Mouse (Mus musculus): ENCODE measurements around the gene Cx3cl1.

The Cx3cl1 gene
- long read RNA-seq, experiment 1, transcript Cx3cl1-201 (3 exons, 3,315 nt): major isoform, 13 of 16 reads
- long read RNA-seq, experiment 1, partial matches to known transcripts: 0 of 16 reads
- long read RNA-seq, experiment 1, other reads (novel, unspliced or antisense): 3 of 16 reads
- long read RNA-seq, experiment 2, transcript Cx3cl1-201 (3 exons, 3,315 nt): major isoform, 6 of 16 reads
- long read RNA-seq, experiment 2, partial matches to known transcripts: 0 of 16 reads
- long read RNA-seq, experiment 2, other reads (novel, unspliced or antisense): 10 of 16 reads

- intact Hi-C loops (cut with DNase I): loop anchor here (5.0 kb wide), 2 partner anchors 35 to 65 kb away; no protein-coding TSS in a partner anchor
These were observed at the start of gene Cx3cl1 for GRCm38 (mm10) chr8:94771941-94772670. TSS of gene Cx3cl1 (plus strand) at chr8:94772009.

GRCm38 (mm10) chr8:94725998-94726397 is 45.8 kb upstream of the Cx3cl1 start:
- intact Hi-C loops (cut with DNase I): no loop called here

GRCm38 (mm10) chr8:94729301-94729700 is 42.5 kb upstream of the Cx3cl1 start:
- intact Hi-C loops (cut with DNase I): no loop called here

- intact Hi-C loops (cut with DNase I): no loop called here
These were observed 37.9 kb upstream of the Cx3cl1 start for GRCm38 (mm10) chr8:94733821-94734465.

GRCm38 (mm10) chr8:94734735-94735350 is 37.0 kb upstream of the Cx3cl1 start:
- intact Hi-C loops (cut with DNase I): no loop called here

GRCm38 (mm10) chr8:94735426-94736094 is 36.2 kb upstream of the Cx3cl1 start:
- intact Hi-C loops (cut with DNase I): no loop called here

- intact Hi-C loops (cut with DNase I): no loop called here
These were observed 32.0 kb upstream of the Cx3cl1 start for GRCm38 (mm10) chr8:94739829-94740228.

GRCm38 (mm10) chr8:94740591-94740990 is 31.2 kb upstream of the Cx3cl1 start:
- intact Hi-C loops (cut with DNase I): no loop called here

GRCm38 (mm10) chr8:94741726-94742125 is 30.1 kb upstream of the Cx3cl1 start:
- intact Hi-C loops (cut with DNase I): no loop called here

- intact Hi-C loops (cut with DNase I): no loop called here
These were observed 27.3 kb upstream of the Cx3cl1 start for GRCm38 (mm10) chr8:94744484-94744883.

GRCm38 (mm10) chr8:94744972-94745371 is 26.8 kb upstream of the Cx3cl1 start:
- intact Hi-C loops (cut with DNase I): no loop called here

GRCm38 (mm10) chr8:94745476-94746184 is 26.2 kb upstream of the Cx3cl1 start, which contains the start of gene Ccl22:
TSS of gene Ccl22 (plus strand) at chr8:94745590.
- intact Hi-C loops (cut with DNase I): no loop called here

GRCm38 (mm10) chr8:94746832-94747231 is 25.0 kb upstream of the Cx3cl1 start:
- intact Hi-C loops (cut with DNase I): no loop called here

- intact Hi-C loops (cut with DNase I): no loop called here
These were observed 23.4 kb upstream of the Cx3cl1 start for GRCm38 (mm10) chr8:94748363-94748762.

- intact Hi-C loops (cut with DNase I): no loop called here
These were observed 21.9 kb upstream of the Cx3cl1 start for GRCm38 (mm10) chr8:94749942-94750341.

GRCm38 (mm10) chr8:94751023-94751849 is 20.6 kb upstream of the Cx3cl1 start:
- intact Hi-C loops (cut with DNase I): no loop called here

GRCm38 (mm10) chr8:94754006-94754405 is 17.8 kb upstream of the Cx3cl1 start:
- intact Hi-C loops (cut with DNase I): no loop called here

GRCm38 (mm10) chr8:94754486-94754885 is 17.3 kb upstream of the Cx3cl1 start:
- intact Hi-C loops (cut with DNase I): no loop called here

- intact Hi-C loops (cut with DNase I): no loop called here
These were observed 4.8 kb upstream of the Cx3cl1 start for GRCm38 (mm10) chr8:94767035-94767434.

All from adrenal gland (tissue).